In genomic region chr7:19208944-19209472, GRCm38 (mm10) we compare ENCODE assay signal across 9 mouse cellular contexts. TPM values are rescaled to one million over a fixed set of nuclear protein-coding genes. Genes with fewer than 3 reads are reported as not detected.
DNase-seq lines count a peak whose midpoint lies in the region; ATAC-seq and TF ChIP-seq lines count a peak whose summit lies in the region.
"Had no signal": no experiment of that assay in that cellular context is flagged by ENCODE, and none has a peak within 500 bp of the region (broad histone marks: within the 10 kb centered on the region; RNA-seq: fewer than 3 reads in every experiment).

No protein-coding gene starts in this region.

- no peaks in the 10 kb centered on the region for H3K9me3 ChIP-seq in forebrain, postnatal 0 days (ENCODE audit: low read length)
- H3K9me3 ChIP-seq in forebrain, embryonic 15.5 days = no peaks in the 10 kb centered on the region
- H3K9me3 ChIP-seq in midbrain, embryonic 14.5 days (ENCODE audit: control insufficient read depth, low read length) = no peaks in the 10 kb centered on the region
- H3K9me3 ChIP-seq in midbrain, embryonic 13.5 days = no peaks in the 10 kb centered on the region
- H3K9me3 ChIP-seq: heart, embryonic 13.5 days had no signal

- ATAC-seq in forebrain, postnatal 0 days = no peak
- ATAC-seq in forebrain, embryonic 15.5 days (replicated peaks) = no peak
- no peak for ATAC-seq in midbrain, embryonic 14.5 days (ENCODE audit: low FRiP score, low TSS enrichment)
- no peak for ATAC-seq in midbrain, embryonic 13.5 days

- H3K27me3 ChIP-seq in forebrain, postnatal 0 days (ENCODE audit: insufficient read depth, low read length) = no peaks in the 10 kb centered on the region
- H3K27me3 ChIP-seq in forebrain, embryonic 15.5 days = no peaks in the 10 kb centered on the region
- no peaks in the 10 kb centered on the region for H3K27me3 ChIP-seq in midbrain, embryonic 14.5 days (ENCODE audit: control insufficient read depth, insufficient read depth, low read length)
- H3K27me3 ChIP-seq in midbrain, embryonic 13.5 days = peaks cover 15% of the 10 kb centered on the region

- no peak overlapping the region for H3K4me2 ChIP-seq in forebrain, postnatal 0 days (ENCODE audit: low read depth)
- no peak overlapping the region for H3K4me2 ChIP-seq in forebrain, embryonic 15.5 days (replicated peaks)
- H3K4me2 ChIP-seq in midbrain, embryonic 14.5 days (ENCODE audit: low read length) = no peak overlapping the region
- no peak overlapping the region for H3K4me2 ChIP-seq in midbrain, embryonic 13.5 days (replicated peaks)
- H3K4me2 ChIP-seq: heart, embryonic 13.5 days had no signal

- no peaks in the 10 kb centered on the region for H3K4me1 ChIP-seq in forebrain, postnatal 0 days (ENCODE audit: insufficient read depth)
- peaks cover 8% of the 10 kb centered on the region for H3K4me1 ChIP-seq in forebrain, embryonic 15.5 days
- H3K4me1 ChIP-seq in midbrain, embryonic 14.5 days (ENCODE audit: control insufficient read depth, insufficient read depth, low read length) = peaks cover 9% of the 10 kb centered on the region
- H3K4me1 ChIP-seq in midbrain, embryonic 13.5 days (replicated peaks) = peaks cover 9% of the 10 kb centered on the region

- 53% methylated on average over 7 of the region's 7 CpGs for WGBS in forebrain, postnatal 0 days
- WGBS in forebrain, embryonic 15.5 days = 53% methylated on average over 7 of the region's 7 CpGs
- 48% methylated on average over 7 of the region's 7 CpGs for WGBS in midbrain, embryonic 14.5 days
- 58% methylated on average over 7 of the region's 7 CpGs for WGBS in midbrain, embryonic 13.5 days

- H3K9ac ChIP-seq in forebrain, postnatal 0 days = no peak overlapping the region
- no peak overlapping the region for H3K9ac ChIP-seq in forebrain, embryonic 15.5 days (replicated peaks)
- no peak overlapping the region for H3K9ac ChIP-seq in midbrain, embryonic 14.5 days (replicated peaks; ENCODE audit: low read length)
- no peak overlapping the region for H3K9ac ChIP-seq in midbrain, embryonic 13.5 days (replicated peaks)
- H3K9ac ChIP-seq: heart, embryonic 13.5 days had no signal

- H3K4me3 ChIP-seq in forebrain, postnatal 0 days (ENCODE audit: low read depth, low read length) = no peak overlapping the region
- no peak overlapping the region for H3K4me3 ChIP-seq in forebrain, embryonic 15.5 days
- H3K4me3 ChIP-seq in midbrain, embryonic 14.5 days (replicated peaks; ENCODE audit: low read depth, low read length) = no peak overlapping the region
- no peak overlapping the region for H3K4me3 ChIP-seq in midbrain, embryonic 13.5 days (replicated peaks)
- H3K4me3 ChIP-seq: heart, embryonic 13.5 days had no signal

- peaks cover 24% of the 10 kb centered on the region for H3K36me3 ChIP-seq in forebrain, postnatal 0 days (ENCODE audit: insufficient read depth)
- H3K36me3 ChIP-seq in forebrain, embryonic 15.5 days = peaks cover 20% of the 10 kb centered on the region
- H3K36me3 ChIP-seq in midbrain, embryonic 14.5 days (ENCODE audit: control insufficient read depth, insufficient read depth, low read length) = peaks cover 16% of the 10 kb centered on the region
- peaks cover 26% of the 10 kb centered on the region for H3K36me3 ChIP-seq in midbrain, embryonic 13.5 days

- DNase-seq in forebrain, postnatal 0 days = peak; percentile 75
- DNase-seq in midbrain, embryonic 14.5 days = peak; percentile 83
- DNase-seq in cerebellum, adult 9-10 months = peak; percentile 70
- DNase-seq in kidney, postnatal 36 days = peak; percentile 62 to 81
- DNase-seq in testis, postnatal 10 days (ENCODE audit: low spot score) = peak; percentile 73
- DNase-seq in spleen, adult 18-20 months = no peak

- no peak overlapping the region for H3K27ac ChIP-seq in forebrain, postnatal 0 days (ENCODE audit: low read depth, low read length)
- H3K27ac ChIP-seq in forebrain, embryonic 15.5 days (replicated peaks) = no peak overlapping the region
- H3K27ac ChIP-seq in midbrain, embryonic 14.5 days (replicated peaks; ENCODE audit: low read depth, low read length) = no peak overlapping the region
- no peak overlapping the region for H3K27ac ChIP-seq in midbrain, embryonic 13.5 days
- H3K27ac ChIP-seq: heart, embryonic 13.5 days had no signal

- peak; percentile 89 for TF ChIP-seq CTCF in forebrain, postnatal 0 days (IDR thresholded peaks at IDR 0.05; ENCODE audit: low read depth)

RNA-seq across cellular contexts. Expression of gene Gpr4, which starts 3.3 kb away (rescaled TPM):
- total RNA-seq in forebrain, postnatal 0 days (2014; rRNA removed) = 2.2 and 2.5 TPM in 2 replicates
- 5.9 and 6.0 TPM in 2 replicates for polyA plus RNA-seq in forebrain, postnatal 0 days (2015; fragmentation: Nextera tagmentation; extraction: Ambion mirVana)
- polyA plus RNA-seq in forebrain, embryonic 15.5 days (2015; fragmentation: Nextera tagmentation; extraction: Ambion mirVana) = 2.2 and 2.4 TPM in 2 replicates
- 1.8 and 2.5 TPM in 2 replicates for polyA plus RNA-seq in midbrain, embryonic 14.5 days (2014; fragmentation: Nextera tagmentation; extraction: Ambion mirVana)
- polyA plus RNA-seq in midbrain, embryonic 13.5 days (2015; fragmentation: Nextera tagmentation; extraction: Ambion mirVana) = 1.8 and 1.9 TPM in 2 replicates

RNA-seq across cellular contexts. Expression of gene Opa3, which starts 19.1 kb away (rescaled TPM):
- total RNA-seq in forebrain, postnatal 0 days (2014; rRNA removed) = 32.2 and 34.4 TPM in 2 replicates
- polyA plus RNA-seq in forebrain, postnatal 0 days (2015; fragmentation: Nextera tagmentation; extraction: Ambion mirVana) = 35.1 and 35.8 TPM in 2 replicates
- 40.6 and 44.5 TPM in 2 replicates for polyA plus RNA-seq in forebrain, embryonic 15.5 days (2015; fragmentation: Nextera tagmentation; extraction: Ambion mirVana)
- polyA plus RNA-seq in midbrain, embryonic 14.5 days (2014; fragmentation: Nextera tagmentation; extraction: Ambion mirVana) = 33.2 and 35.0 TPM in 2 replicates
- polyA plus RNA-seq in midbrain, embryonic 13.5 days (2015; fragmentation: Nextera tagmentation; extraction: Ambion mirVana) = 39.4 and 40.5 TPM in 2 replicates

RNA-seq across cellular contexts. Expression of gene Eml2, which starts 32.8 kb away (rescaled TPM):
- 63.6 and 64.8 TPM in 2 replicates for total RNA-seq in forebrain, postnatal 0 days (2014; rRNA removed)
- polyA plus RNA-seq in forebrain, postnatal 0 days (2015; fragmentation: Nextera tagmentation; extraction: Ambion mirVana) = 7.9 and 9.9 TPM in 2 replicates
- polyA plus RNA-seq in forebrain, embryonic 15.5 days (2015; fragmentation: Nextera tagmentation; extraction: Ambion mirVana) = 8.2 and 12.5 TPM in 2 replicates
- 2.6 and 9.3 TPM in 2 replicates for polyA plus RNA-seq in midbrain, embryonic 14.5 days (2014; fragmentation: Nextera tagmentation; extraction: Ambion mirVana)
- polyA plus RNA-seq in midbrain, embryonic 13.5 days (2015; fragmentation: Nextera tagmentation; extraction: Ambion mirVana) = 6.3 and 10.0 TPM in 2 replicates

RNA-seq across cellular contexts. Expression of gene Gipr, which starts 43.1 kb away (rescaled TPM):
- 16.9 and 20.2 TPM in 2 replicates for total RNA-seq in forebrain, postnatal 0 days (2014; rRNA removed)
- 5.3 and 8.0 TPM in 2 replicates for polyA plus RNA-seq in forebrain, postnatal 0 days (2015; fragmentation: Nextera tagmentation; extraction: Ambion mirVana)
- polyA plus RNA-seq in forebrain, embryonic 15.5 days (2015; fragmentation: Nextera tagmentation; extraction: Ambion mirVana) = 18.1 and 20.0 TPM in 2 replicates
- polyA plus RNA-seq in midbrain, embryonic 14.5 days (2014; fragmentation: Nextera tagmentation; extraction: Ambion mirVana) = 2.6 and 3.1 TPM in 2 replicates
- polyA plus RNA-seq in midbrain, embryonic 13.5 days (2015; fragmentation: Nextera tagmentation; extraction: Ambion mirVana) = 2.6 and 3.4 TPM in 2 replicates

RNA-seq across cellular contexts. Expression of gene Snrpd2, which starts 59.5 kb away (rescaled TPM):
- 50.0 and 88.1 TPM in 2 replicates for total RNA-seq in forebrain, postnatal 0 days (2014; rRNA removed)
- 124 and 172 TPM in 2 replicates for polyA plus RNA-seq in forebrain, postnatal 0 days (2015; fragmentation: Nextera tagmentation; extraction: Ambion mirVana)
- 135 and 143 TPM in 2 replicates for polyA plus RNA-seq in forebrain, embryonic 15.5 days (2015; fragmentation: Nextera tagmentation; extraction: Ambion mirVana)
- 112 and 130 TPM in 2 replicates for polyA plus RNA-seq in midbrain, embryonic 14.5 days (2014; fragmentation: Nextera tagmentation; extraction: Ambion mirVana)
- polyA plus RNA-seq in midbrain, embryonic 13.5 days (2015; fragmentation: Nextera tagmentation; extraction: Ambion mirVana) = 124 and 126 TPM in 2 replicates

Comparison
In these comparisons a context has a peak if more than half of its experiments do, and no peak if none do; other contexts are left out.
1. DNase-seq: peak in forebrain, postnatal 0 days (single experiment), midbrain, embryonic 14.5 days (single experiment), cerebellum, adult 9-10 months (single experiment), kidney, postnatal 36 days (2 of 2) and testis, postnatal 10 days (single experiment); none in spleen, adult 18-20 months (0 of 2).